Mouse (Mus musculus): ENCODE results near the gene Rps6ka3. TPM values are rescaled to one million over a fixed set of nuclear protein-coding genes. Genes with fewer than 3 reads are reported as not detected.

Rps6ka3 gene
- polyA plus RNA-seq, 1 experiment from 2014 or later, result 5.7 TPM

DNA sequence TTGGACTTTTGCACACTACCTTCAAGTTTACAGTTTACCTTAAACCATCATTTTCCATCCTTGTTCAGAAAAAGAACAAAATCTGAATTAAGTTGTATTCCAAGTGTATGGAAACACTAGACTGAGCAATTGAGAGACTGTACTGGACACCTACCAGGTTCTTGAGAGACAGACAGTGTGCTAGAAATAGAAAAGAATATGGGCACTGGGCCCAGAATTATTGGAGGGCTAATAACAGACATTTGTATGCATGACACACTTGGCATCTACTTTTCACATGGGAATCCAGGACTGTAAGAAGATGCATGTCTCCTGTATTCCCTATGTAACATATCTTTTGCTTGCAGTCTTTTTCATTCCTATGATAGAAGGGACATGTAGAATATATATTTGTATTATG is 178.8 kb downstream of the Rps6ka3 start:
- no peak overlapping the region for H3K9ac ChIP-seq (ENCODE audit: low read length)
- no peak for DNase-seq (ENCODE audit: low spot score, missing footprints)
- no peak overlapping the region for H3K4me2 ChIP-seq
- H3K27ac ChIP-seq (ENCODE audit: low read depth, low read length), result no peak overlapping the region
- no peaks in the 10 kb centered on the region for H3K4me1 ChIP-seq (ENCODE audit: control insufficient read depth, insufficient read depth, low read length)
- no peaks in the 10 kb centered on the region for H3K36me3 ChIP-seq (ENCODE audit: control insufficient read depth, insufficient read depth, low read length)
- H3K9me3 ChIP-seq (ENCODE audit: control insufficient read depth, low read length), result no peaks in the 10 kb centered on the region
- no peak overlapping the region for H3K4me3 ChIP-seq (ENCODE audit: low read depth, low read length)
- ATAC-seq (ENCODE audit: low FRiP score), result no peak
- no peaks in the 10 kb centered on the region for H3K27me3 ChIP-seq (ENCODE audit: control insufficient read depth, insufficient read depth, low read length)

GRCm38 (mm10) chrX:159390347-159390962 is 180.3 kb downstream of the Rps6ka3 start:
- ATAC-seq (ENCODE audit: low FRiP score) (no peak), DNase-seq (ENCODE audit: low spot score, missing footprints) (no peak)
- H3K27me3 ChIP-seq (ENCODE audit: control insufficient read depth, insufficient read depth, low read length), result no peaks in the 10 kb centered on the region
- no peak overlapping the region for H3K27ac ChIP-seq (ENCODE audit: low read depth, low read length)
- H3K9me3 ChIP-seq (ENCODE audit: control insufficient read depth, low read length), result no peaks in the 10 kb centered on the region
- no peak overlapping the region for H3K4me2 ChIP-seq
- H3K4me3 ChIP-seq (ENCODE audit: low read depth, low read length), result no peak overlapping the region
- 80% methylated on average over 6 of the region's 6 CpGs for WGBS
- H3K4me1 ChIP-seq (ENCODE audit: control insufficient read depth, insufficient read depth, low read length), result no peaks in the 10 kb centered on the region
- no peak overlapping the region for H3K9ac ChIP-seq (ENCODE audit: low read length)
- H3K36me3 ChIP-seq (ENCODE audit: control insufficient read depth, insufficient read depth, low read length), result no peaks in the 10 kb centered on the region

DNA sequence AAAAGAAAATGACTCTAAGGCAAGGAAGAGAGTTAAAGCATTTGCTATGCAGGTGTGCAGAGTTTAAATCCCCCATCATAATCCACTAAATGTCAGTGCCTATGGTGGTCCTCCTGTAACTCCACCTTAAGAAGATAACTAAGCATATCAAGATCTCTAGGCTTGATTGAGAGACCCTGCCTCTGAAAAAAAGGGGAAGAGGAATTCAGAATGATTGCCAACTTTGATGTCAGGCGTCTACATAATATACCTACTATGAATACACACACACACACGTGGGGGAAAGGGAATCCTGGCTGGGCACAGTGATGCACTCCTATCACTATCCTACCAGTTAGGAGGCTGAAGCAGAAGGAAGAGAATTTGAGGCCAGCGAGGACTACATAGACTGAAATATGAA is 181.1 kb downstream of the Rps6ka3 start:
- Histone ChIP-seq H3K36me3 (ENCODE audit: control insufficient read depth, insufficient read depth, low read length) (no peaks in the 10 kb centered on the region), H3K4me1 (ENCODE audit: control insufficient read depth, insufficient read depth, low read length) (no peaks in the 10 kb centered on the region), H3K9me3 (ENCODE audit: control insufficient read depth, low read length) (no peaks in the 10 kb centered on the region), H3K27ac (ENCODE audit: low read depth, low read length) (no peak overlapping the region), H3K4me2 (no peak overlapping the region), H3K27me3 (ENCODE audit: control insufficient read depth, insufficient read depth, low read length) (no peaks in the 10 kb centered on the region), H3K9ac (ENCODE audit: low read length) (no peak overlapping the region), H3K4me3 (ENCODE audit: low read depth, low read length) (no peak overlapping the region)
- ATAC-seq (ENCODE audit: low FRiP score) (no peak), DNase-seq (ENCODE audit: low spot score, missing footprints) (no peak)
- WGBS, result 71% methylated on average over 3 of the region's 3 CpGs

GRCm38 (mm10) chrX:159409253-159409652 is 199.1 kb downstream of the Rps6ka3 start:
- no peaks in the 10 kb centered on the region for H3K9me3 ChIP-seq (ENCODE audit: control insufficient read depth, low read length)
- H3K27ac ChIP-seq (ENCODE audit: low read depth, low read length), result no peak overlapping the region
- H3K4me3 ChIP-seq (ENCODE audit: low read depth, low read length), result no peak overlapping the region
- no peak overlapping the region for H3K4me2 ChIP-seq
- ATAC-seq (ENCODE audit: low FRiP score), result no peak
- H3K27me3 ChIP-seq (ENCODE audit: control insufficient read depth, insufficient read depth, low read length), result no peaks in the 10 kb centered on the region
- no peak overlapping the region for H3K9ac ChIP-seq (ENCODE audit: low read length)
- 36% methylated on average over 4 of the region's 4 CpGs for WGBS
- H3K36me3 ChIP-seq (ENCODE audit: control insufficient read depth, insufficient read depth, low read length), result no peaks in the 10 kb centered on the region
- H3K4me1 ChIP-seq (ENCODE audit: control insufficient read depth, insufficient read depth, low read length), result no peaks in the 10 kb centered on the region
- no peak for DNase-seq (ENCODE audit: low spot score, missing footprints)

GRCm38 (mm10) chrX:159414130-159414828 is 204.2 kb downstream of the Rps6ka3 start, which contains the start of gene Map7d2:
TSS of gene Map7d2 (plus strand) at chrX:159414572.
- H3K4me2 ChIP-seq, result peak within 1 kb of the TSS; percentile 78
- DNase-seq (ENCODE audit: low spot score, missing footprints) (peak; percentile 90), ATAC-seq (ENCODE audit: low FRiP score) (peak; percentile 95)
- H3K36me3 ChIP-seq (ENCODE audit: control insufficient read depth, insufficient read depth, low read length), result no peaks in the 10 kb centered on the region
- H3K9ac ChIP-seq (ENCODE audit: low read length), result peak within 1 kb of the TSS; percentile 47
- WGBS, result 12% methylated on average over 56 of the region's 83 CpGs
- no peak within 1 kb of the TSS for H3K27ac ChIP-seq (ENCODE audit: low read depth, low read length)
- no peaks in the 10 kb centered on the region for H3K4me1 ChIP-seq (ENCODE audit: control insufficient read depth, insufficient read depth, low read length)
- H3K9me3 ChIP-seq (ENCODE audit: control insufficient read depth, low read length), result no peaks in the 10 kb centered on the region
- peak within 1 kb of the TSS; percentile 56 for H3K4me3 ChIP-seq (ENCODE audit: low read depth, low read length)
- no peaks in the 10 kb centered on the region; the same call in 1 of the 2 replicates for H3K27me3 ChIP-seq (ENCODE audit: control insufficient read depth, insufficient read depth, low read length)

GRCm38 (mm10) chrX:159414829-159415673 is 204.9 kb downstream of the Rps6ka3 start:
- H3K4me1 ChIP-seq (ENCODE audit: control insufficient read depth, insufficient read depth, low read length), result no peaks in the 10 kb centered on the region
- no peaks in the 10 kb centered on the region for H3K9me3 ChIP-seq (ENCODE audit: control insufficient read depth, low read length)
- no peaks in the 10 kb centered on the region; the same call in 1 of the 2 replicates for H3K27me3 ChIP-seq (ENCODE audit: control insufficient read depth, insufficient read depth, low read length)
- WGBS, result 19% methylated on average over 50 of the region's 65 CpGs
- H3K9ac ChIP-seq (ENCODE audit: low read length), result peak overlapping the region; percentile 47
- no peak overlapping the region for H3K27ac ChIP-seq (ENCODE audit: low read depth, low read length)
- H3K4me3 ChIP-seq (ENCODE audit: low read depth, low read length), result peak overlapping the region; percentile 56
- DNase-seq (ENCODE audit: low spot score, missing footprints) (peak; percentile 89), ATAC-seq (ENCODE audit: low FRiP score) (peak; percentile 82)
- H3K36me3 ChIP-seq (ENCODE audit: control insufficient read depth, insufficient read depth, low read length), result no peaks in the 10 kb centered on the region
- peak overlapping the region; percentile 78 for H3K4me2 ChIP-seq

Other genes with a start within 250 kb of the Rps6ka3 start
- gene Eif1ax, start 161.9 kb downstream of the Rps6ka3 start, polyA plus RNA-seq (2014; fragmentation: Nextera tagmentation; extraction: Ambion mirVana), result 156 and 164 TPM in 2 replicates
- 13.5 and 14.3 TPM in 2 replicates for gene Map7d2, start 204.3 kb downstream of the Rps6ka3 start, polyA plus RNA-seq (2014; fragmentation: Nextera tagmentation; extraction: Ambion mirVana)

Data from midbrain, embryonic 11.5 days (tissue).